Mouse (Mus musculus): ENCODE measurements at regions not wholly inside any gene's neighbourhood (a gene's known extent, or its start where the extent isn't known, plus 50 kb on each side); places are given as distances from the start of the nearest gene placed in this dataset.

DNA sequence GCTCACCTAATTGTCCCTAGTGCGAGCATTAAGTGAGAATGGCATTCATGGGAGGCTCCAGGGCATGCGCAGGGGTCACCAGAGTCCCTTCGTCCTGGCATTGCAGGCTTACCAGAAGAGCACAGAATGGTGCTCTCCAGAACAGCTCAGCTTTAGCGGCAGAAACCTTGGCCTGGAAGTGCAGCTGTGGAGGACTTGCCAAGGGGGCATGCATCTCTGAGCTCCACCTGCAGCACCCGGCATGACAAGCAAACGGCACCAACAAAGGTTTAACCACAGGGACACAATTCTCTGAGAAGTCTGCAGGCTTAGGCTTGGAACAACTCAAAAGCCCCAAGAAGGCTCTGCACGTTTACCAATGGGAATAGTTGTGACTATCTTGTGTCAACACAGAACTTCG lies 128.4 kb downstream of the Rpap3 start:
- no peak for DNase-seq

DNA sequence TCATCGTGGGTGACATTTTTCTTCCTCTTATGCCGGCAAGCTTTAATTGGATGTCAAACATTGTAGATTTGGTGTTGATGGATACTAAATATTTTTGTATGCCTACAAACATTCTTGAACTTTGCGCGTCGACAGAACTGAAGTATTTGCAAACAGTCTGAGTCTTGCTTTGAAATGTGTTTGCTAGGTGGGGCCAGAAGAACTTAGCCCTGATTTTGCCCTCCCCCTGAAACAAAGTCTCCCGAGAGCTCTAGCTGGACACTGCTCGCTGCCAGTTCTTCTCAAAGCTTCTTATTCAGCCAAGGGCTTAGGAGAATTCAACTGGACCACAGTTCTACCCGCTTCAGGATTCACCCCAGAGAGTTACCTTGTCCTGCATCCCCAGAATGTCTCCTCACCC lies 133.0 kb downstream of the Rpap3 start:
- DNase-seq, result no peak

DNA sequence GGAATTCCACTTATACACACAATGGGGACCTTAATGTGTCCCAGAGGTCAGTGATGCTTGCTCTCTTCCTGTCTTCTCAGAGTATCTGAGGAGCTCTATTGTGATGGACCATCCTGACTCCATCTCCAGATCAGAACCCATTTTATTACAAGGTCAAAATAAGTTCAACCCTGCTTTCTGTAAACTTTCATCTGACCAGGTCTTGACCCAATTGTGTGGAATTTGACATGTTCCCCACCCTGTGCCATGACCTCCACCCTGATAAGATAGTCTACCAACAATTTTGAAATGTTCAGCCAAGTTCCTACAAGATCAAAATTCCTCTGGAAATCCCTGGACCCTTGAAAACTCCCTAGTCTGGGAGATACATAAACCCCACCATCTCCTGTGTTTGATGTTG lies 133.7 kb downstream of the Rpap3 start:
- no peak for DNase-seq

DNA sequence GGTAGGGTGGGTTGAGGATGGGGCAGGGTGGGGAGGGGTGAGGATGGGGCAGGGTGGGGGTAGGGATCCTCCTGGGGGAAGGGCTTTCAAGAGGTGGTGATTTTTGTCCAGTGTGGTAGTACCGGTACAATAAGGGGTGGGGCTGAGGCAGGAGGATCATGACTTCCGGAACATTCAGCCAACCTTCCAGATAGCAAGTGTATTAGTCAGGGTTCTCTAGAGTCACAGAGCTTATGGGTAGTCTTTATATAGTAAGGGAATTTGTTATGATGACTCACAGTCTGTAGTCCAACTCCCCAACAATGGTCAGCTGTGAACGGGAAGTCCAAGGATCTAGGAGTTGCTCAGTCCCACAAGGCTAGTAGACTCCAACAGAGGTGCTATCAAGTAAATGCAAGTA lies 145.5 kb downstream of the Rpap3 start:
- DNase-seq, result no peak

DNA sequence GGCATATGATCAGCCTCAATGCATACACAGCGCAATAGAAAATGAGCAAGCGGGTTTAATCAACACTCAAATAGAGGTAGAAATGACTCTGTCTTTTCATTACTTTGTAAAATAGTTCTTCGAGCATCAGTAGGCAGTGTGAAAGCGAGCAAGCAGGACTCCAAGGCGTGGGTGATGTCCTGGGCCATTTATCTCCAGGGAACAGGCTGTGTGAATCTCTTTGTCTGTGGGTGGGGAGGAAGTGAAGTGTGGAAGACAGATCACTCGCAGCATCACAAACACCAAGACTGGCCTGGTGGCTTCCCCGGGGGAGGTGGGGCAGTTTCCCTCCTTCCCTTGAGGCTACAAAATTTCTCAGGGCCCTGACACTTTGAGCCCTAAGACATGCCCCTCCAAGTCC lies 146.9 kb downstream of the Rpap3 start:
- no peak for DNase-seq

DNA sequence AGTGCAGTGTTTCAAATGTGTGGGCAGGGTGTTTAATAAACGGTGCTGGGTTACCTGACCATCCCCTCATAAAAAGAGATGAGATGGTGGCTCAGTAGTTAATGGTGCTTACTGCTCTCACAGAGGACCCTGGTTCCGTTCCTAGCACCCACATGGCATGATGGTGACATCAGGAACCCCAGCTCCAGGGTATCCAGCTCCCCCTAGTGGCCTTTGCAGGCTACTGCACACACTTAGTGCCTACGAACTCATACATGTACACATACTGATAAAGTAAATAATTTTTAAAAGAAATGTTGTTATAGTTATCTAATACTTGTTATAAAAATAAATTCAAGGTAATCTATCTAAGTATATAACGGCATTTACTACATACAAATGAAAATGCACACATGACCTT lies 157.3 kb downstream of the Rpap3 start:
- no peak for DNase-seq

DNA sequence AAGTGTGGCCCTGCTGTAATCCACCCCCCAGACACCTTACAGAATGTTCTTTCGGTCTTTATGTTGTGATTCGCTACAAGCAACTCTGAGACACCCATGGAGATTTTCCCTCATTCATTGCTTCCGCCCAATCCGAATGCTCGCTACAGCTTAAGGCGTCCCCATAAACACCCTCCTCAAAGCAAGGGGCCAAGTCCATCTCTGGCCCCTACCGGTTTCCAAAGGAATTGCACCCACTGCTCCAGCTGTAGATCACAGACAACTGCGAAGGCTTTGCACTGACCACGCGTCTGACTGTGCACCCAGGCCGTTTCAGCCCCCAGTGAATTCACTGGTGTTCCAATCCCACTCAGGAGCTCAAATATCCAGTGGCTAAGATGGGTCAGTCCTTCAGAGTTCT lies 160.6 kb downstream of the Rpap3 start:
- no peak for DNase-seq

DNA sequence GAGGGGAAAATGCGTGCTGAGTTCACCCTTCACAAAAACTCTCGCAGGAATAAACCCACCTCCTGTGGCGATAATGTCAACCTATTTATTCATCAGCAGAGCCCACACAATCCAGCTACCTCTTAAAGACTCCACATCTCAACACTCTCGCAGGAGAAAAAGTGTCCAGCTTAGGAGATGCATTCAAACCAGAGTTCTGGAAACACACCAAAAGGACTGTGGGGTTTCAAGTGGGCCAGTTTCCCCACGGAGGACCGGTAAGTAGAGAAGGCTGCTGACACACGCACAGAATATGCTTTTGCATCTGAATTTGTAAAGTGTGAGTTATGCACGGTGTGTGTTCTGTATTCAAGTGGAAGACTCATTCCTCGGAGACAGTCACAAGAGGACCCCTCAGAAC lies 164.0 kb downstream of the Rpap3 start:
- no peak for DNase-seq

DNA sequence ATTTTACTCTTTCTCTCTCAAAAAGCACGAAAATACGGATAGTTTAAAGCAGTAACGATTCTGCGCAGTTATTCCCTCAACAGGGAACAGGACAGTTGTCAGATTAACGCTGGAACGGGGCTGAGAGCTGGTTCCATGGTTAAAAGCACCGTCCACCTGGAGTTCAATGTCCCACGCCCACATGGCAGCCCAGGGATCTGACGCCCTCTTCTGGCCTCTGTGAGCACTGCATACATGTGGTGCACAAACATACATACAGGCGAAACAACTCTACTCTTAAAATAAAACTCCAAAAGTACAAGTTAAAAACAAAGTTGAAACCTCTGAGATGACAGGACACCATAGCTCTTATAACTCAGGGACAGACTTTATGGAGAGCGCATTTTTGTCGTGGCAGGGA lies 169.5 kb downstream of the Rpap3 start:
- DNase-seq, result no peak

DNA sequence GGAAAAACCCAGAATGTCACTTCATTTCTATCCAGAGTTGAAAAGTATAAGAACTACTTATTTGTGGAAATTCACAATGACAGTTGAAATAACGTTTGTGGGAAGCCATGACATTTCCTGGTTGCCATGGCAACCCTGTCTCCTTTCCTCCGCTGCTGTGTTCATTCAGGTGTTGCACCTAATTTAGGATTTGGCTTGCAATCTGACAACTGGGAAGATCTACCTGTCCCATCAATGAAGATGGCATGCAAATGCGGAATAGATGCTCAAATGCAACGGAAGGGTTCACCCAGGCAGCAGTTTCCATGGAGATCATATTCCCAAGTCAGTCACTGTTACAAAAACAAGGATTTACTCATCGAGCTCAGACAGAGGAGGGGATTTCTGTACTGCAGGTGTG lies 170.7 kb downstream of the Rpap3 start:
- no peak for DNase-seq

DNA sequence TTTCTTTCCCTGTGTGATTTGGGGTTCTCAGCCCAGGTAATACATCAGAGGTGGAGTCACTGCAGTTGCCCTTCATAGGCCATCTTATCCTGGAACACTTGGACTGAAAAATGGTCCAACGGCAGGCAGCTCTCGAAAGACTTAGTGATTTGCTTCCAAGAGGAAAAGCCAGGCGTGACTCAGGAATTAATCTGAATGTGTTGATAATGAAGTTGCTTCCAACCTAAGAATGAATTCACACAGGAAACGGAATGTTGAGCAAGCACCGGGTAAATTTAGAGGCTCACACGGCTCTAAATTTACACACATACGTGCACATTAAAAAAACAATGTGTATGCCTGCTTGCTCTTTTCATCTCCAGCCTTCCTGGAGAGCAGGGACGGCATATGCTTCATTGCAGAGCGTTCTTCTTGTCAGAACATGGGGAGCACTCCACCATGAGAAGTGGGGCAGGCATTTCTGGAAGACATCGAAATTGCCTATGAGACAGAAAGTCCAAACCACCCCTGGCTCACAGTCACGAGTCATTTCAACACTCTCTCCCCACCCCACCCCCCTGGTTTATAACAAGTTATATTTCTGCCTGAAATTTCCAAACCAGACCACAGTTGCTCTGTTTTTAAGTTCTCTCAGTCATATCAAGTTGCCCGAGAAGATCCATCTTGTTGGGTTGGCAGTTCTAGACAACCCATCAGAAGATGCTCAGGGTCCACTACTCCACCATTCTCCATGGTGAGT lies 171.9 kb downstream of the Rpap3 start:
- no peak for DNase-seq

DNA sequence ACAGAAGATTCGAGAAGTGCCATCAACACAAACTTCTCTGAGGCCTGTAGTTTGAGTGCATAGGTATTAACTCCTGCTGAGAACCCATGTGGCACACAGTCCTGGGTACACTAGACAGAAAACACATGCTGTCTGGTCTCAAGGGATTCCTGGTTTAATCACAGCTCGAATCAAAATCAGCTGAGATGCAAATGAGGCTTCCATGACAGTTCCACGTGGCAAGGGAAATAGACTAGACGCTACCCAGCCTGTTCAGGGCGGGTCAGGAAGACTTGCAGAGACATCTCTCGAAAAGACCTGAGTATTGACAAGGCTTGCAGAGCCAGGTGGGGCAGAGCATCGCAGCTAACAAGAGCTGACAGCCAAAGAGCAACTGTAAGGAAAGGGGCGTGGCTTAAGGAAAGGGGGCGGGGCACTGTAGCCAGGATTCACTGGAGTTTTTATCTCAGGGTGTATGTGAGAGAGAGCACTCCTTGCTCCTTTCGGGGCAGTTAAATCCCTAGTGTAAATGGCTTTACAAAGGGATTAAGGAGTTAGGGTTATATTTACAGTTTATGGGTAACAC lies 173.2 kb downstream of the Rpap3 start:
- no peak for DNase-seq

DNA sequence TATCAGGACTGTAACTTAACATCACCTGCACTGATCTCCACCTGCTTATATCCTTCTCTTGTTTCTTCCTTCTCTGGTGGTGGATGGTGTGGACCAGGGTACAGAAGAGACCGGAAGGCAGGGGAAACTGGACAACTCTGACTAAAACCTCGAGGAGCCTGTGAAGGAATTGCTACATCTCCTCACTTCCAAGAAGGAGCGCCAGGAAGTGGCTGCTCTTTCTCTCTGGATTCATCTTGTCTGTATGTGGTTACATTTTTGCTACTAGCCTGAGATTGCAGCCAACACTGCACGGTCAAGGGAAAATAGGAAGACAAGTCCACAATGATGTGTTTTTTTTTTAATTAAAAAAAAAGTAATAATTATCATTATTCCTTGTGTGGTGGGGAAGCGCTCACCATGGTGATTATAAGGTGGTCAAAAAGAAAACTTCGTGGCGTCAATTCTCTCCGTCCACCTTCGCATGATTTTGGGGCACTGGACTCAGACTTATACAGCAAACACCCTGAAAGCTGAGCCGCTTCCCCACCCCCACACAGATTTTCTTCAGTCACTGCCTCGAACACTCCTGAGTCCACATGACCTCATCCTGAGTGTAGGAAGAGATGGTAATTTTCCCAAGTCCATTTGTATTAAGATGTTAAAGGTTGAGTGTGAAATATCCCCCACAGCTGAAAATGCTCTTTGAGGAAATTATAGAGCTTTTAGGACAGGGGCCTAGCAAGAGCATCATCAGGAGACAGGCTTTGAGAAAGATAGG lies 177.2 kb downstream of the Rpap3 start:
- DNase-seq, result no peak

DNA sequence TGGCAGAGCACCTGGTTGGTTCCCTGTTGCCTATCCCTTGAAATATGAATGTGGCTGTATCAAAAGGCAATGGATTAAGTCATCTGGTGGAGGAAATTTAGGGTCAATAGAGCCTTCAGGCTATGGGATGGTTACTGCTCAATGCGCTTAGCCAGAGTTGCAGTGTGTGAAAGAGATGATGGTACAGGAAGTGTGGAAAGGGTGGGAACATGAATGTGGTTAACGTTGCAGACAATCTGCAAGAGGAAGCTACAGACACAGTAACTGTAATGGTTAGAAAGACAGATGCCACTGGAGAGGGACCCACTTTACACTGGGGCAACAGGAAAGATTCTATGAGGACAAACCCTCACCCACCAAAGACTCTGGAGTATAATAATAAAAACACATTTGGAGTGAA lies 185.2 kb downstream of the Rpap3 start:
- no peak for DNase-seq

DNA sequence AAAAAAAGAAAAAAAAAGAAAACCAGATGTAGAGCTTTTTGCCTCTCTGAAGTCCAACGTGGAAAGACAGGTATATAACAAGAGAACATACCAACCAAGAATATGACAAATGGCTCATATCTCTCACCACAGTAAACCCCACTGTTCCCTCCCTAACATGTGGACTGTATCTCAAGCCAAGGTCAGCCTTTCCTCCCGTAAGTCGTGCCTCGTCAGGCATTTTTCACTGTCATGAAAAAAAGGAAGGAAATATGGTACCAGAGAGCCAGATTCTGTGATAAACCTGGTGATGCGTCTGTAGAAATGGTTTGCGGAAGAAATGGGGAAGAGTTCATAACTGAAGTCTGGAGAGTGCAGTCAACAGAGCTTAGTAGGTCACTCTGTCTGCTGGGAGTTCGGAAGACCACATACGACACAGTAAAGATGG lies 185.7 kb downstream of the Rpap3 start:
- DNase-seq, result no peak

DNA sequence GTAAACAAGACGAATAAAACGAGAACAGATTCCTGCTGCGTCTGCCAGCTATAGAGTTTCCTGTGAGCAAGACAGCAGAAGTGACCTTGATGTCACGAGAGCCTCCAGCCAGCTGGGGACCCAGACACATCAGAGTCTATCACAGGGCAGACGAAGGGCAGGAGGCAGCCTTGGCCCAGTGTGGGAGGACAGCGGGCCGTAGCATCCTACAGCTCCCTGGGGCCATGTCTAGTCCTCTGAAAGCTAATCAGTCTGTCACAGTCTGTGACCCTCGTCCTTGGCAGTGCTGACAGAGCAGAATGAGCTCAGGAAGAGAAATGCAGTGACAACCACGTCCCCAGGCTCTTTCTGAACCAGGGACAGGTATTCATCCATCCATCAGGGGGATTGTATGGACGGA lies 187.7 kb downstream of the Rpap3 start:
- no peak for DNase-seq

DNA sequence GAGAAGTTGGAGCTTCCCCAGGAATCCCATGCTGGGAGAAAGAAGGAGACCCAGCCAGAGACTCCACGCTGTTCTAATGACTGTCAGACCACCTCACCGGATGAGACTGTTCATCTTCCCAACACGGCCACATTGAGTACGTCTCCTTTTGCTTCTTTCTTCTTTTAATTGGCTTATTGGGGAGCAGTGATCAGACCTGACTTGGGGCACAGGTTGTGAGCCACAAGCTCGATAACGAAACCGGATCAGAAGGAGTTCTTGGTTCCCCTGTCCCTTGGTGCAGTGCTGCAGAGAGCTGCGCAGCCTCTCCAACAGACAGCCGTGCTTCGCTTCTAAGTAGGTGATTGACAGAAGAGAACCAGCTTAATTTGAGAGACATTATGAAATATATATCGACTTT lies 188.4 kb downstream of the Rpap3 start:
- DNase-seq, result no peak

DNA sequence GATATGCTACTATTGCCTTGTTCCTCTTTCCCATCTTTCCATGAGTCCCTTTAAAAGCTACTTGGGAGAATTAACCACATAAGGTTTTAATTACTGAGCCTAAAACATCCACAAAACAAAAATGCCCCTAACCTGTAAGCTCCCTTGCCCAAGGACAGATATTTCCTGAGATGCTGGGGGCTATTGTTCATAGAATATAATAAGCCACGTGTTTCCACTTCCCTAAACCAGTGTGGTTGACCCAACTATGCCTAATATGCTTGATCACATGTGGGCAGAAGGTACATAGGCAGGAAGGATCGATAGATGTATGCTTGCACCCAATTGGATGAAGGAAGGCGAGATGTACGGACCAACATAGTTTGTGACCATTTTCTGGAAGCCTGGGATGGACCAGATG lies 189.9 kb downstream of the Rpap3 start:
- no peak for DNase-seq

DNA sequence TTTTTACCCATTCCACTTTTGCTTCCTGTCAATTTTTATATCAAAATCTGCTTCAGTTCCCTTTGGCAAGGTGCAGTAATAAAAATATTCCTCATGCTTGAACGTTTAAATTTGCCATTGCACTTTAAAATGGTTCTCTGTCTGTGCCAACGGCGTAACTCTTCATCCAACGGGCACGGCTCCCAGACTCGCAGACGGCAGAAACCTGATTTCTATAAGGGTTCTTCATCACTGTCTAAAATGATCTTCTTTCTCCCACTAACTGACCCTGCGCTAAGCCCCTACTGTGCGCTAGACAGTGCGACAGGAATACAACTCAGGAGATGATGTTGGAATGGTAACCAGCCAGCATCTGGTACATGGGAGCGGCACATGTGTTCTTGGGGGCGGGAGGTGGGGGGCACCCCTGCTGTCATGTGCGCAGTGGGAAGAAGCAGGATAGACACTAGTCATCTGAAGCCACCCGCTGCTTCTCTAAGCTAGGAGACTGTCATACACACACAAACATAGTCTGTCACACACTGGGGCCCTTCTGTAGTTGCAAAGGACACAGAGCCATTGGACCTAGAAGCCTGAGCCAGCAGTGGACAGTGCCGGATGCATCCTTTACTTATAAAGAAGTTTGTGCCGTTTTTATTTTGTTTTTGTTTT lies 197.8 kb downstream of the Rpap3 start:
- peak in 1 of 2 experiments; percentile 35 for DNase-seq

DNA sequence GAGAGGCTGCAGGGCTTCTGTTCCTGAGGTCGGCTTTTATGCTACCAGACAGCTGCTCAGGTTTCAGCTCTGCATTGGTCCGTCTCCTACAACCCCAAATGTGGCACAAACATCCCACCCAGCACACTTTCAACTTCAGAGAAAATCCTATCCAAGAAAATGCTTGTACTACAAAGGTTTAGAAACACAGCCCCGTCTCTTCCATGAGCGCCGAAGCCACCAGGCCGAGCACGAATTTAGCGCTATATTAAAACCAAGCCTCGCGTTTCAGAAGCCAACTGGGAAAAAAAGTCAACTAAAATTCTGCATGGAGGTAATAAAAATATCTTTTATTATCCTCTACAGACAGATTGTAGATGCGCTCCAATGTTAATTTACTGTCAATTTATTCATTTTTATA lies 198.4 kb downstream of the Rpap3 start:
- no peak for DNase-seq

DNA sequence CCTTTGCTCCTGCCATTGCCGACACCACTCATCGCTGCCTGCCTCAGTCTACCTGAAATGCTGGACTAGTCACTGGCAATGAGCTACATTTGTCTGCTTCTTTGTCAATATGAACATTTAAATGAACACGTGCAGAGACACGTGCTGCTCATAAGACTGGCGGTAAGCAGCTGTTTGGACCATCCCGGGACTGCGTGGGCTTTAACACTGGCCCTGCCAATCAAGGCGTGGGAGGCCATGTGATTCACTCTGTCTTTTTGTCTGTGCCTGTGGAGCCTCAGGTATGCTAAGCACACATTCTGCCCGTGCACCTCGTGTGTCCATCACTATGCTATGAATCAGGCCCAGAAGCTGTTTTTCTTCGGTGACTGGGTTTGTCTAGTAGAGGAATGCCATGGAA lies 199.9 kb downstream of the Rpap3 start:
- no peak for DNase-seq

DNA sequence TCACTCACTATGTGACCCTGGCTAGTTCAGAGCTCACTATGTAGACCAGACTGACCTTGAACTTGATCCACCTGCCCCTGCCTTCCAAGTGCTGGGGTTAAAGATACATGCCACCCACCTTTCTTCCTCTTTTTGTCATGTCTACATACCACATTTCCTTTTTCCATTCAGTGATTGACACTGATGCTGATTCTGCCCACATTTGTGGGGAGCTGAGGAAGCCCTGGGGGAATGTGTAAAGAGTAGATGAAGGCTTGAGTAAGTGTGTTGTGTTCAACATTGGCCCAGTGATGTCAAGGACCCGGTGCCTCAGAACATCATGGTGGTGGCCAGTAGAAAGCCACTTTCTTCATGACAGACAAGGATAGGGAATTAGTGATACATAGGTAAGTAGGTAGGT lies 201.3 kb downstream of the Rpap3 start:
- no peak for DNase-seq

DNA sequence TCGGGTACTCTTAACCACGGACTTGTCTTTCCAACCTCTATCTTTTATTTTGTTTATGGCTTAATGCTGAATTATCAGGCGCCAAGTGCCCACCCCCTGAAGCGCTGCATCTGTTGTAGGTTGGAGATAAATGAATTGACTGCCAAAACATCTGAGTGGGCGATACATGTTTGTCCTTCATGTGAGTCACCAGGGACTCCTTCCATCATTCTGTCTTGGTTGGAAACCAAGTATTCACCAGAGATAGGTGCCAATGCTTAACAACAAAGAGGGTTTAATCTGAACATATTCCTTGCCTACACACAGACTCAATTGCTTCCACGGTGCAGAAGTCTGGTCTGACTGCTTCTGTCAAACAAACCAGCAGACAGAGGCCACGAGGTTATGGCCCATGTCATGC lies 203.6 kb downstream of the Rpap3 start:
- no peak for DNase-seq

DNA sequence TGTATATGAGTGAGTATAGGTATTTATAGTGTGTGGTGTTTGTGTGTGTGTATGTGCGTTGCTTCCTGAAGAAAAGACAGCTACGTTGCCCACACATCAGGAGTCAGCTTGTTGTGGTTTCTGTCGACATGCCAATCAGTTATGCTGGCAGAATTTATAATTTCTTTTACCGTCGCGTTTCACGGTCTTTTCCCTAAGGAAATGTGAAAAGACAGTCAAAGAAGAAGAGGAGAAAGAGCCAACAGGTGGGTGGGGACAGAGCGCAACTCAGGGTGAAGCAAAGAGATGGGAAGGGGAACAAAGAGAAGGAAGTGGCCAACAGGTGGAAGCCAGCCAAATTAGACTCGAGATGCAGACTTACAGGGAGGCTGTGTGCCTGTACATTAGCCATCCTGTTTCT lies 204.2 kb downstream of the Rpap3 start:
- no peak for DNase-seq
